In the genomic region with DNA sequence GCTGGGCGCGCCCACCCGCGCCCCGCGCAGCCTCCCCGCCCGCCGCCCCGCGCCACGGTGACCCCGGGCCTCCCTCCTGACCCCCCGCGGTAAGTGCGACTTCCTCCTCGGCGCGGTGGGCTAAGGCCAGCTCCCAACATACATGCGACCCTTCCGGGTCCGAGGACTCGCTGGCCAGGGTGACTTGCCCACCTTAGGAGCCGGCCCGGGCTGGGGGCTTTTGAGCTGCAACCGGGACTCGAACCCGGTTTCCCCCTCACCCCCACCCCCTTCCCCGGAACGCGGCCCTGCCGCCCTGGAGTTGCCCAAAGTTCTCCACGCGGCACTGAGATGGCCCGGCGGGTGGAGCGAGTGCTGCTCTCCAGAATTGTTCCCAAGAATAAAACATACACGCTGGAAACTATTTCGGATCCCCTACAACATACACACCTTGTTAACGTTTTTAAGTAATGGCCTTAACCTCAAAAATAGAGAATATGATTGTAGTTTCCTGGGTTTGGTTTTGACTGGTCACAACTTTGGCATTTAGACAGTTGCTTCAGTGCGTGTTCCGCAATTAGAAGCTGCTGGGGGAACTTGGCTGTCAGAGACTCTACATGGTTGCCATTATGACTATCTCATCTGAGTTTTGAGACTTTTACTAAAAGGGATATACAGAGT, we compare ENCODE assay signal across 8 mouse cellular contexts. TPM values are rescaled to one million over a fixed set of nuclear protein-coding genes. Genes with fewer than 3 reads are reported as not detected.
A peak's percentile ranks its signal among the peaks of the same experiment; 100 is the strongest.
DNase-seq lines count a peak whose midpoint lies in the region; ATAC-seq and TF ChIP-seq lines count a peak whose summit lies in the region.

No protein-coding gene starts in this region.

- peak overlapping the region; percentile 84 for H3K9ac ChIP-seq in limb, embryonic 12.5 days (replicated peaks)
- H3K9ac ChIP-seq in midbrain, embryonic 12.5 days (replicated peaks) = peak overlapping the region; percentile 84
- peak overlapping the region; percentile 95 for H3K9ac ChIP-seq in stomach, postnatal 0 days (ENCODE audit: low read length)

- H3K4me1 ChIP-seq in forebrain, embryonic 10.5 days = peaks cover 30% of the 10 kb centered on the region
- peaks cover 25% of the 10 kb centered on the region for H3K4me1 ChIP-seq in limb, embryonic 12.5 days (replicated peaks)
- peaks cover 6% of the 10 kb centered on the region; the same call in 1 of the 2 replicates for H3K4me1 ChIP-seq in midbrain, embryonic 12.5 days
- no peaks in the 10 kb centered on the region for H3K4me1 ChIP-seq in stomach, postnatal 0 days (replicated peaks; ENCODE audit: control insufficient read depth, insufficient read depth)

- no peak for DNase-seq in cerebellum, adult 8-10 months
- peak; percentile 66 for DNase-seq in adipocyte (ENCODE audit: low spot score)
- DNase-seq in forebrain, embryonic 10.5 days (ENCODE audit: extremely low spot score, low spot score) = peak; percentile 40
- DNase-seq in heart, postnatal 14 days = peak; percentile 38 to 45
- peak; percentile 39 for DNase-seq in stomach, postnatal 0 days (ENCODE audit: low spot score)

- H3K4me3 ChIP-seq in forebrain, embryonic 10.5 days = peak overlapping the region; percentile 81
- H3K4me3 ChIP-seq in limb, embryonic 12.5 days (replicated peaks) = peak overlapping the region; percentile 81
- peak overlapping the region; percentile 89 for H3K4me3 ChIP-seq in midbrain, embryonic 12.5 days
- H3K4me3 ChIP-seq in stomach, postnatal 0 days (ENCODE audit: low read depth, low read length) = peak overlapping the region; percentile 92

- TF ChIP-seq EP300 in stomach, postnatal 0 days (optimal IDR thresholded peaks at IDR 0.05) = no peak

- 4% methylated on average over 40 of the region's 42 CpGs for WGBS in forebrain, embryonic 10.5 days
- WGBS in limb, embryonic 12.5 days = 3% methylated on average over 37 of the region's 42 CpGs
- WGBS in midbrain, embryonic 12.5 days = 5% methylated on average over 26 of the region's 42 CpGs
- WGBS in stomach, postnatal 0 days = 3% methylated on average over 27 of the region's 42 CpGs

- no peaks in the 10 kb centered on the region for H3K27me3 ChIP-seq in forebrain, embryonic 10.5 days (ENCODE audit: poor library complexity, severe bottlenecking)
- no peaks in the 10 kb centered on the region for H3K27me3 ChIP-seq in limb, embryonic 12.5 days
- no peaks in the 10 kb centered on the region for H3K27me3 ChIP-seq in midbrain, embryonic 12.5 days
- no peaks in the 10 kb centered on the region for H3K27me3 ChIP-seq in stomach, postnatal 0 days (ENCODE audit: control insufficient read depth, insufficient read depth, low read length)

- ATAC-seq in cerebellum, adult (ENCODE audit: insufficient number of reproducible peaks, low FRiP score, low TSS enrichment) = peak; percentile 16; the same call in 1 of the 2 replicates
- ATAC-seq in limb, embryonic 12.5 days (ENCODE audit: insufficient number of reproducible peaks, insufficient read depth, low FRiP score, low TSS enrichment, low read depth) = peak; percentile 22; the same call in 1 of the 2 replicates
- ATAC-seq in midbrain, embryonic 12.5 days (ENCODE audit: low FRiP score, low read depth) = no peak
- peak; percentile 56 for ATAC-seq in stomach, postnatal 0 days (ENCODE audit: low FRiP score, low TSS enrichment)

- no peaks in the 10 kb centered on the region for H3K36me3 ChIP-seq in forebrain, embryonic 10.5 days (replicated peaks)
- H3K36me3 ChIP-seq in limb, embryonic 12.5 days = no peaks in the 10 kb centered on the region
- H3K36me3 ChIP-seq in midbrain, embryonic 12.5 days = no peaks in the 10 kb centered on the region
- H3K36me3 ChIP-seq in stomach, postnatal 0 days (ENCODE audit: control insufficient read depth, insufficient read depth, low read length) = no peaks in the 10 kb centered on the region

- no peak for TF ChIP-seq CTCF in stomach, postnatal 0 days (IDR thresholded peaks at IDR 0.05; ENCODE audit: low read depth)

- intact Hi-C loops in heart, postnatal 14 days (cut with DNase I) = loop anchor here (5.0 kb wide), 1 partner anchor 49 kb away; no protein-coding TSS in a partner anchor

- no peaks in the 10 kb centered on the region for H3K9me3 ChIP-seq in forebrain, embryonic 10.5 days
- no peaks in the 10 kb centered on the region for H3K9me3 ChIP-seq in limb, embryonic 12.5 days
- H3K9me3 ChIP-seq in midbrain, embryonic 12.5 days = no peaks in the 10 kb centered on the region
- H3K9me3 ChIP-seq in stomach, postnatal 0 days (ENCODE audit: control insufficient read depth, low read length) = no peaks in the 10 kb centered on the region

- peak overlapping the region; percentile 92 for H3K27ac ChIP-seq in forebrain, embryonic 10.5 days
- peak overlapping the region; percentile 82 for H3K27ac ChIP-seq in limb, embryonic 12.5 days
- H3K27ac ChIP-seq in midbrain, embryonic 12.5 days (replicated peaks) = peak overlapping the region; percentile 50; the same call in 1 of the 2 replicates
- H3K27ac ChIP-seq in stomach, postnatal 0 days (replicated peaks) = peak overlapping the region; percentile 92

- peak overlapping the region; percentile 71 for H3K4me2 ChIP-seq in limb, embryonic 12.5 days
- H3K4me2 ChIP-seq in midbrain, embryonic 12.5 days (replicated peaks) = peak overlapping the region; percentile 77
- H3K4me2 ChIP-seq in stomach, postnatal 0 days (replicated peaks; ENCODE audit: low read depth) = peak overlapping the region; percentile 84

RNA-seq across cellular contexts. Expression of a gene that starts 0.6 kb away (rescaled TPM):
- polyA plus RNA-seq in forebrain, embryonic 10.5 days (2016; fragmentation: Nextera tagmentation; extraction: Ambion mirVana) = 21.5 and 21.8 TPM in 2 replicates
- total RNA-seq in heart, postnatal 14 days (2021) = 10 to 100 TPM; 15.6 to 18.2 TPM
- 24.5 and 24.8 TPM in 2 replicates for polyA plus RNA-seq in limb, embryonic 12.5 days (2016; fragmentation: Nextera tagmentation; extraction: Ambion mirVana)
- 27.2 and 29.8 TPM in 2 replicates for polyA plus RNA-seq in midbrain, embryonic 12.5 days (2016; fragmentation: Nextera tagmentation; extraction: Ambion mirVana)
- 13.8 and 14.9 TPM in 2 replicates for polyA plus RNA-seq in stomach, postnatal 0 days (2015; fragmentation: Nextera tagmentation; extraction: Ambion mirVana)

RNA-seq across cellular contexts. Expression of a gene that starts 16.0 kb away (rescaled TPM):
- not detected in 2 replicates for polyA plus RNA-seq in forebrain, embryonic 10.5 days (2016; fragmentation: Nextera tagmentation; extraction: Ambion mirVana)
- under 1 TPM in 1 of 2 experiments, not detected in 1; 0.73 TPM for total RNA-seq in heart, postnatal 14 days (2021)
- polyA plus RNA-seq in limb, embryonic 12.5 days (2016; fragmentation: Nextera tagmentation; extraction: Ambion mirVana) = 0.15 TPM in 1 of 2 replicates, not detected in the other
- 0.18 TPM in 1 of 2 replicates, not detected in the other for polyA plus RNA-seq in midbrain, embryonic 12.5 days (2016; fragmentation: Nextera tagmentation; extraction: Ambion mirVana)
- 1.1 and 1.6 TPM in 2 replicates for polyA plus RNA-seq in stomach, postnatal 0 days (2015; fragmentation: Nextera tagmentation; extraction: Ambion mirVana)
